Mouse (Mus musculus) embryonic facial prominence, embryonic 14.5 days (tissue): ENCODE results near the gene Rhov. TPM values are rescaled to one million over a fixed set of nuclear protein-coding genes. Genes with fewer than 3 reads are reported as not detected.
A peak's percentile ranks its signal among the peaks of the same experiment; 100 is the strongest.

Experiments used
- ATAC-seq: fragments of 200-750 bp; cut with Nextera tagmentation; 2 replicates; pipeline ENCODE4 v1.8.0; 2017; ENCODE audit warnings: low read depth, moderate number of reproducible peaks, moderate TSS enrichment
- DNase-seq: peaks from one replicate; pipeline ENCODE4 v3.0.0-alpha.2; 2015; ENCODE audit warnings: low spot score
- H3K27ac ChIP-seq: fragments of 300-500 bp; sonication (generic); replicated peaks from 2 replicates; pipeline ENCODE4 v1.5.1; 2014; ENCODE audit warnings: low read depth, mild to moderate bottlenecking, low read length, moderate library complexity
- H3K27me3 ChIP-seq: fragments of 300-500 bp; sonication (generic); replicated peaks from 2 replicates; pipeline ENCODE4 v1.6.1; 2014; ENCODE audit warnings: low read length; ENCODE audit not compliant: control insufficient read depth, insufficient read depth
- H3K36me3 ChIP-seq: fragments of 300-500 bp; sonication (generic); 2 replicates; pipeline ENCODE4 v1.6.1; 2014; ENCODE audit warnings: low read length, mixed read lengths; ENCODE audit not compliant: control insufficient read depth, insufficient read depth
- H3K4me1 ChIP-seq: fragments of 300-500 bp; sonication (generic); 2 replicates; pipeline ENCODE4 v1.6.1; 2014; ENCODE audit warnings: antibody characterized with exemption, low read length; ENCODE audit not compliant: control insufficient read depth, insufficient read depth
- H3K4me2 ChIP-seq: fragments of 300-500 bp; sonication (generic); 2 replicates; pipeline ENCODE4 v1.6.1; 2014; ENCODE audit warnings: low read depth, mild to moderate bottlenecking, low read length, moderate library complexity, mixed read lengths
- H3K4me3 ChIP-seq: fragments of 300-500 bp; sonication (generic); 2 replicates; pipeline ENCODE4 v1.5.1; 2014; ENCODE audit warnings: low read depth, mild to moderate bottlenecking, low read length
- H3K9ac ChIP-seq: fragments of 300-500 bp; sonication (generic); 2 replicates; pipeline ENCODE4 v1.6.1; 2014; ENCODE audit warnings: low read depth, mild to moderate bottlenecking, low read length, moderate library complexity, mixed read lengths
- H3K9me3 ChIP-seq: fragments of 300-500 bp; sonication (generic); 2 replicates; pipeline ENCODE4 v1.6.1; 2016; ENCODE audit warnings: low read length; ENCODE audit not compliant: control insufficient read depth
- whole genome bisulfite sequencing: fragments of 180-500 bp; shearing (Covaris S2); extraction: QIAGEN DNeasy Blood & Tissue Kit; methylation state at CpG from one replicate; pipeline ENCODE4 v1.1.7; 2014; 5-methylcytosine and 5-hydroxymethylcytosine counted together
- polyA plus RNA-seq: library from polyadenylated mRNA; unstranded; fragments of >200 nt; fragmentation: Nextera tagmentation; extraction: Ambion mirVana; gene quantifications from 2 replicates; pipeline ENCODE4 v1.2.1, GENCODE M21; 2014

Gene Rhov
- polyA plus RNA-seq, 1 experiment from 2014 or later: 10.4 TPM

GRCm38 (mm10) chr2:119281899-119282565 is 11.0 kb upstream of the Rhov start:
- no peak overlapping the region for H3K4me3 ChIP-seq
- no peak overlapping the region for H3K27ac ChIP-seq
- ATAC-seq (no peak), DNase-seq (no peak)
- no peaks in the 10 kb centered on the region for H3K27me3 ChIP-seq
- no peak overlapping the region for H3K9ac ChIP-seq
- no peaks in the 10 kb centered on the region for H3K9me3 ChIP-seq
- H3K36me3 ChIP-seq: no peaks in the 10 kb centered on the region
- H3K4me1 ChIP-seq: no peaks in the 10 kb centered on the region
- no peak overlapping the region for H3K4me2 ChIP-seq
- 80% methylated on average over 7 of the region's 7 CpGs for WGBS

GRCm38 (mm10) chr2:119277810-119278209 is 6.7 kb upstream of the Rhov start:
- DNase-seq: no peak
- WGBS: 87% methylated on average over 23 of the region's 23 CpGs
- Histone ChIP-seq H3K9me3 (no peaks in the 10 kb centered on the region), H3K4me2 (no peak overlapping the region), H3K27ac (no peak overlapping the region), H3K27me3 (no peaks in the 10 kb centered on the region), H3K36me3 (no peaks in the 10 kb centered on the region), H3K4me3 (no peak overlapping the region), H3K9ac (no peak overlapping the region), H3K4me1 (no peaks in the 10 kb centered on the region)
- no peak for ATAC-seq

GRCm38 (mm10) chr2:119276926-119277325 is 5.9 kb upstream of the Rhov start:
- ATAC-seq (no peak), DNase-seq (no peak)
- H3K9me3 ChIP-seq: no peaks in the 10 kb centered on the region
- H3K27me3 ChIP-seq: no peaks in the 10 kb centered on the region
- 79% methylated on average over 7 of the region's 7 CpGs for WGBS
- H3K4me1 ChIP-seq: no peaks in the 10 kb centered on the region
- no peak overlapping the region for H3K4me2 ChIP-seq
- H3K9ac ChIP-seq: no peak overlapping the region
- no peaks in the 10 kb centered on the region for H3K36me3 ChIP-seq
- no peak overlapping the region for H3K4me3 ChIP-seq
- H3K27ac ChIP-seq: no peak overlapping the region

GRCm38 (mm10) chr2:119274126-119274525 is 3.1 kb upstream of the Rhov start:
- no peak overlapping the region for H3K4me2 ChIP-seq
- no peak overlapping the region for H3K9ac ChIP-seq
- peaks cover 11% of the 10 kb centered on the region for H3K27me3 ChIP-seq
- no peak overlapping the region for H3K4me3 ChIP-seq
- H3K9me3 ChIP-seq: no peaks in the 10 kb centered on the region
- no peaks in the 10 kb centered on the region for H3K36me3 ChIP-seq
- DNase-seq (no peak), ATAC-seq (no peak)
- H3K27ac ChIP-seq: no peak overlapping the region
- 71% methylated on average over 1 of the region's 1 CpGs for WGBS
- no peaks in the 10 kb centered on the region for H3K4me1 ChIP-seq

- 63% methylated on average over 9 of the region's 9 CpGs for WGBS
- no peak for DNase-seq
- ATAC-seq: no peak
- H3K9ac ChIP-seq: peak overlapping the region; percentile 72; the same call in 1 of the 2 replicates
- H3K4me3 ChIP-seq: peak overlapping the region; percentile 63
- peak overlapping the region; percentile 98 for H3K4me2 ChIP-seq
- no peaks in the 10 kb centered on the region for H3K4me1 ChIP-seq
- H3K9me3 ChIP-seq: no peaks in the 10 kb centered on the region
- H3K27ac ChIP-seq: no peak overlapping the region
- peaks cover 11% of the 10 kb centered on the region for H3K27me3 ChIP-seq
- H3K36me3 ChIP-seq: no peaks in the 10 kb centered on the region
These were observed 808 bp downstream of the Rhov start for GRCm38 (mm10) chr2:119270286-119270642.

- H3K36me3 ChIP-seq: no peaks in the 10 kb centered on the region
- H3K4me2 ChIP-seq: no peak overlapping the region
- H3K4me3 ChIP-seq: no peak overlapping the region
- 78% methylated on average over 5 of the region's 5 CpGs for WGBS
- no peak for DNase-seq
- H3K9me3 ChIP-seq: no peaks in the 10 kb centered on the region
- peak overlapping the region; percentile 49; the same call in 1 of the 2 replicates for H3K27ac ChIP-seq
- no peaks in the 10 kb centered on the region for H3K27me3 ChIP-seq
- no peak overlapping the region for H3K9ac ChIP-seq
- no peak for ATAC-seq
- peaks cover 4% of the 10 kb centered on the region; the same call in 1 of the 2 replicates for H3K4me1 ChIP-seq
These were observed 7.3 kb downstream of the Rhov start for GRCm38 (mm10) chr2:119263813-119264212.

GRCm38 (mm10) chr2:119262978-119263377 is 8.1 kb downstream of the Rhov start:
- Histone ChIP-seq H3K4me3 (no peak overlapping the region), H3K4me1 (peaks cover 4% of the 10 kb centered on the region; the same call in 1 of the 2 replicates), H3K27ac (peak overlapping the region; percentile 49; the same call in 1 of the 2 replicates), H3K4me2 (peak overlapping the region; percentile 21), H3K27me3 (no peaks in the 10 kb centered on the region), H3K9ac (peak overlapping the region; percentile 40), H3K36me3 (no peaks in the 10 kb centered on the region), H3K9me3 (no peaks in the 10 kb centered on the region)
- peak; percentile 95 for ATAC-seq
- DNase-seq: peak; percentile 80
- 13% methylated on average over 8 of the region's 8 CpGs for WGBS

- WGBS: 39% methylated on average over 2 of the region's 2 CpGs
- Histone ChIP-seq H3K27ac (no peak overlapping the region), H3K4me2 (no peak overlapping the region), H3K4me1 (peaks cover 4% of the 10 kb centered on the region; the same call in 1 of the 2 replicates), H3K9me3 (no peaks in the 10 kb centered on the region), H3K4me3 (no peak overlapping the region), H3K9ac (no peak overlapping the region), H3K27me3 (no peaks in the 10 kb centered on the region), H3K36me3 (no peaks in the 10 kb centered on the region)
- DNase-seq: peak; percentile 55
- no peak for ATAC-seq
These were observed 9.7 kb downstream of the Rhov start for GRCm38 (mm10) chr2:119261326-119261725.

GRCm38 (mm10) chr2:119260518-119260917 is 10.6 kb downstream of the Rhov start:
- Histone ChIP-seq H3K36me3 (no peaks in the 10 kb centered on the region), H3K9me3 (no peaks in the 10 kb centered on the region), H3K27ac (no peak overlapping the region), H3K27me3 (0 out of 2 replicates have a peak, but pooled peaks cover 1% of the 10 kb centered on the region), H3K4me1 (peaks cover 4% of the 10 kb centered on the region; the same call in 1 of the 2 replicates), H3K9ac (no peak overlapping the region), H3K4me3 (no peak overlapping the region), H3K4me2 (no peak overlapping the region)
- DNase-seq: no peak
- WGBS: 67% methylated on average over 1 of the region's 1 CpGs
- ATAC-seq: no peak
